Mouse (Mus musculus) forebrain, embryonic 13.5 days (tissue): ENCODE measurements around the gene Hexa. TPM values are rescaled to one million over a fixed set of nuclear protein-coding genes. Genes with fewer than 3 reads are reported as not detected.

Source experiments
- ATAC-seq: fragments of 200-750 bp; cut with Nextera tagmentation; 2 replicates; pipeline ENCODE4 v1.8.0; 2017
- H3K27ac ChIP-seq: fragments of 300-500 bp; sonication (generic); 2 replicates; pipeline ENCODE4 v1.5.1; 2015; ENCODE audit warnings: inconsistent platforms, mild to moderate bottlenecking, moderate library complexity
- H3K27me3 ChIP-seq: fragments of 300-500 bp; sonication (generic); 2 replicates; pipeline ENCODE4 v1.6.1; 2015; ENCODE audit warnings: mild to moderate bottlenecking, inconsistent platforms
- H3K36me3 ChIP-seq: fragments of 300-500 bp; sonication (generic); 2 replicates; pipeline ENCODE4 v1.6.1; 2015; ENCODE audit warnings: mild to moderate bottlenecking, inconsistent platforms; ENCODE audit not compliant: poor library complexity, severe bottlenecking
- H3K4me1 ChIP-seq: fragments of 300-500 bp; sonication (generic); 2 replicates; pipeline ENCODE4 v1.6.1; 2015; ENCODE audit warnings: inconsistent platforms
- H3K4me2 ChIP-seq: fragments of 300-500 bp; sonication (generic); 2 replicates; pipeline ENCODE4 v1.6.1; 2015; ENCODE audit warnings: inconsistent platforms, mild to moderate bottlenecking, moderate library complexity
- H3K4me3 ChIP-seq: fragments of 300-500 bp; sonication (generic); 2 replicates; pipeline ENCODE4 v1.5.1; 2015; ENCODE audit warnings: mild to moderate bottlenecking, inconsistent platforms
- H3K9ac ChIP-seq: fragments of 300-500 bp; sonication (generic); 2 replicates; pipeline ENCODE4 v1.6.1; 2015; ENCODE audit warnings: mild to moderate bottlenecking, inconsistent platforms
- H3K9me3 ChIP-seq: fragments of 300-500 bp; sonication (generic); replicated peaks from 2 replicates; pipeline ENCODE4 v1.6.1; 2016; ENCODE audit warnings: inconsistent platforms
- WGBS: fragments of 180-500 bp; shearing (Covaris S2); methylation state at CpG from one replicate; pipeline ENCODE4 v1.1.7; 2015; 5-methylcytosine and 5-hydroxymethylcytosine counted together
- polyA plus RNA-seq: library from polyadenylated mRNA; unstranded; fragments of >200 nt; fragmentation: Nextera tagmentation; extraction: Ambion mirVana; gene quantifications from 2 replicates; pipeline ENCODE4 v1.2.1, GENCODE M21; 2015

The Hexa gene
- polyA plus RNA-seq, 1 experiment from 2014 or later, result 35.8 TPM

DNA sequence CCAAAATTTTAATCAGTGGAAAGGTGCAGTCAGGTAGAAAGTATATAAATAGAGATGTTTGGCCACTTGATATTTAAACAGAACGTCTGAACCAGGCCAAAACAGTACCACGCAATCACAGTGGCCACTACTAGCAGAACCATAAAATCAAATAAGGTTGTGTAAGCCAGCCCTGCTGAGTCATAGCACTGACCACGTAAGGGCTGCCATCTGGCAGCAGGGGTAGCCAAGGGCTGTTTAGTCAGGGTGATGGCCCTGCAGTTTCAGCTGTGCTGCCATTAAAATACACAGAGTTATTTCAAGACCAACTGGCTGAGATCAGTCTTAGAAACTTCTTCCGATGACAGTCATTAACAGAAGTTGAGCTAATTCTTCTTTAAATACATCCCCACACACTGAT is 5.5 kb upstream of the Hexa start:
- Histone ChIP-seq H3K36me3 (no peaks in the 10 kb centered on the region), H3K9ac (no peak overlapping the region), H3K4me3 (no peak overlapping the region), H3K4me1 (peaks cover 1% of the 10 kb centered on the region; the same call in 1 of the 2 replicates), H3K9me3 (no peaks in the 10 kb centered on the region), H3K27ac (no peak overlapping the region), H3K4me2 (no peak overlapping the region), H3K27me3 (no peaks in the 10 kb centered on the region)
- 60% methylated on average over 4 of the region's 4 CpGs for WGBS
- ATAC-seq, result no peak

DNA sequence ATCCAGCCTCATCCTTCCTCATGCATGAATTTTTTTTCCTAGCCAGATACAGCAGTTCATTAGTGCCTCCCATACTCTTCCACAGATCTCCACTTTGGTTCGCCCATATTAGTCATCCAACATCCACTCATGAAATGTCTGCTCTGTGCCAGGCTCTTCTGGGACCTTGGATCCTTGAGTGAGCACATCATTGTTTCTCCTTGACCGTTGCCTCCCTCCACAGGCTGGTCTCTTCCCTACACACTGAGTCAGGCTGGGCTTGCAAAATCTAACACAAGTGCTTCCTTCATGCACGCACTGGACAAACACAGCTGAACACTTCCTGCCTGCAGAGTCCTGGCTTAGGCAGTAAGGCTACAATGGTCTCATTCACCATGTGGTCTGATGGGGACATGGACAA is 1.7 kb upstream of the Hexa start:
- 91% methylated on average over 3 of the region's 3 CpGs for WGBS
- H3K4me2 ChIP-seq, result no peak overlapping the region
- H3K4me1 ChIP-seq, result peaks cover 26% of the 10 kb centered on the region
- H3K4me3 ChIP-seq, result no peak overlapping the region
- H3K27me3 ChIP-seq, result no peaks in the 10 kb centered on the region
- H3K36me3 ChIP-seq, result no peaks in the 10 kb centered on the region
- H3K27ac ChIP-seq, result no peak overlapping the region
- no peaks in the 10 kb centered on the region for H3K9me3 ChIP-seq
- no peak overlapping the region for H3K9ac ChIP-seq
- ATAC-seq, result no peak

DNA sequence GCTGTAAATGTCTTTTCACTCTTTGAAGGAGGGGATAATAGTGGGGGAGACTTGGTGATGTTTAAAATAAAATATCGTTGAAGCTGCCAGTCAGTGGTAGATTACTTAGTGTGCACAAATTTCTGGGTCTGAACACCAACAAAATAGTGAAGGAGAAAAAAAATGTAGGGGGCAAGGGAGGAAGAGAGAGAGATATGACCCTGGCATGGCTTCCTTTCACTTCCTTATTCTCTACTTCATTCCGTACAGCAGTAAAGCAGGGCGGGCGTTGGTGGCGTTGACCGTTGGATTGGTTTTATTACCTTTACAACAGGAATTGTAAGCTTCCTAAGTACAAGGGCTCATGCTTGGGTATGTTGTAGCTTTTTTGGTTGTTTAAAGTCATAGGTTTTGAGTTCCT is 2.3 kb downstream of the Hexa start:
- no peak overlapping the region for H3K4me3 ChIP-seq
- no peak overlapping the region for H3K27ac ChIP-seq
- no peaks in the 10 kb centered on the region for H3K27me3 ChIP-seq
- WGBS, result 98% methylated on average over 6 of the region's 6 CpGs
- H3K4me2 ChIP-seq, result 0 out of 2 replicates have a peak overlapping the region, but pooled peaks have one; percentile 16
- H3K9ac ChIP-seq, result no peak overlapping the region
- H3K4me1 ChIP-seq, result peaks cover 29% of the 10 kb centered on the region
- H3K36me3 ChIP-seq, result no peaks in the 10 kb centered on the region
- H3K9me3 ChIP-seq, result no peaks in the 10 kb centered on the region
- ATAC-seq, result no peak

DNA sequence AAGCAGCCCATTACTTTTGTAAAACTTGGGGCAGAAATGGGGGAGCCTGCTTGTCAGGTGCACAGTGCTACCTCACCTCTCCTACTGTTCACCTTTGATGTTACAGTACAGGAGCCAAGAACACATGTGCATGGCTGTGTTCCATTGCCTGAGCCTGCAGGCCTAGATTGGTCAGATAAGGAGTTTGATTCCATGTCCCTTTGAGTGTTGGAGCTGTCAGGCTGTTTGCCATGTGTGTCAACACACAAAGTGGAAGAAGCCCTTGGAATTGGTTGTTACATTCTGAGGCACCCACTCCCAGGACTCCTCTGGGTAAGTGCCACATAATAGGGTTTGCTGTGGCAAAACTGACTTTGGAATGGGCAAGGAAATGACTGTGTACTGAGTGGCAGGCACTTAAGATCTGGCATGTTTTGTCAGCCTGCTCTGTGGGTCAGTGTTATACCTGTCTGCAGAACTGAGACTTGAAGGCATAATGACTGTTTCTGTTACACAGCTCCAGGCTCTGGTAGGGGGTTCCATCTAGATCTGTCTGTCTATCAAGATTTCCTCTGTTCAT is 3.5 kb downstream of the Hexa start:
- Histone ChIP-seq H3K4me1 (peaks cover 29% of the 10 kb centered on the region), H3K4me2 (no peak overlapping the region), H3K9ac (no peak overlapping the region), H3K9me3 (no peaks in the 10 kb centered on the region), H3K27me3 (no peaks in the 10 kb centered on the region), H3K36me3 (no peaks in the 10 kb centered on the region), H3K27ac (no peak overlapping the region), H3K4me3 (no peak overlapping the region)
- ATAC-seq, result no peak

DNA sequence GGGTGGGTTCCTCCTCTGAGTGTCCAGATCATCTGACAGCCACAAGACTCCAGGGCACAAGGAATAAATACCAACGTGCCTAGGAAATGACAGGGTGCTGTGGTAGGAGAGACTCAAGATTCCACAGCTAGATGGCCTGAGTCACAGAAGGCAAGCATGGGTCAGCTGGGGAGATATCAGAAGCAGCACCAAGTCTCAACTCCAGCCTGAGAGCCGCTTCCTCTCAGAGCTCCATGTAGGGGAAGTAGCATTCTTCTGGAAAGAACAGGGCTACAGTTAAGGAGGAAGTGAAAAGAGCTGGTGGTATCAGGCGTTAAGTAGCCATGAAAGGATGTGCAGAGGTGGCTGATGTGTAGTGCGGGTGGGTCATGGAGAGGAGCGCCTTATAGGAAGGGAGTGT is 5.4 kb downstream of the Hexa start:
- Histone ChIP-seq H3K9me3 (no peaks in the 10 kb centered on the region), H3K27ac (no peak overlapping the region)

DNA sequence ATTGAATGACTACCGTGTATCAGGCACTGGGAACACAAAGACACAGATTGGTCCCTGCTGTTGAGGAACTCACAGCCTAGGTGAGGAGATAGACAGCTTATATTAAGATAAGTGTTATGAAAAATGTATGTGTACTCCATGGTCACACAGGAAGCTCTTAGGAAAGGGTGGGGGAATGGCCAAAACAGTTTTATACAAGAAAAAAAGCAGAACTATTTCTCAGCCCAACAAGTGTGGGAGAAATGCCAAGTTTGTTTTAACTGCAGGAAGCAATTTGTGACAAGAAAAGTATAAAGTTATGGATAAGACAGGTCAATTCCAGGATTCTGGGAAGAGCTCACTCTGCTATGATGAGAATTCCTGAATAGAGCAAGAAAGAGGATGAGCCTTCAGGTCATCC is 8.5 kb downstream of the Hexa start:
- 89% methylated on average over 1 of the region's 1 CpGs for WGBS
- Histone ChIP-seq H3K4me3 (no peak overlapping the region), H3K4me2 (no peak overlapping the region), H3K27ac (no peak overlapping the region), H3K36me3 (peaks cover 4% of the 10 kb centered on the region; the same call in 1 of the 2 replicates), H3K9ac (no peak overlapping the region), H3K9me3 (no peaks in the 10 kb centered on the region), H3K27me3 (no peaks in the 10 kb centered on the region), H3K4me1 (0 out of 2 replicates have a peak, but pooled peaks cover under 1% of the 10 kb centered on the region)
- no peak for ATAC-seq

More for the DNA sequence above, 5.4 kb downstream of the Hexa start:
- no peak overlapping the region for H3K9ac ChIP-seq
- 94% methylated on average over 5 of the region's 5 CpGs for WGBS
- H3K4me1 ChIP-seq, result peaks cover 23% of the 10 kb centered on the region
- H3K4me3 ChIP-seq, result no peak overlapping the region
- H3K27me3 ChIP-seq, result no peaks in the 10 kb centered on the region
- ATAC-seq, result no peak
- H3K36me3 ChIP-seq, result no peaks in the 10 kb centered on the region
- H3K4me2 ChIP-seq, result no peak overlapping the region

DNA sequence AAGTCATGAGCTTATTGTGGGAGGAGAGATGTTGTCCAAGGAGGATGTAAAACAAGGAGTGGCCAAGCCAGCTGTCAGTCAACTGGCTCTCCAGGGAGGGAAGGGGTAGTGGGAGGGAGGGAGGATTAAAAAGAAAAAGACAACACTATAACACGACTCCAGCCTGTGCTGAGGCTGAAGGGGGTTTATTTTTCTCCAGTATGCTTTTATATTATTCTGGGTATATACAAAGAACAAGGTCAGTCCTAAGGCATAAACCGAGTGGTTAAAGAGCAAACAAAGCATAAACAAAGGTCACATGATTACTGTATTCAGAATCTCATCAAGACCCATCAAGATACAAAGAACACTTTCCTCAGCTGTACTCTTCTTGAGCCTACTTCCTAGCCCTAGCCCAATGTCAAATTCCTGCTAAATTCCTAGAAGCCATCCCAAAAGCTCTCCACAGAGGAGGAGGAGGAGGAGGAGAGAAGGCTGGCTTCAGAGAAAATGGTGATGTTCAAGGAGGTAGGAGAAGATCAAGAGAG is 9.7 kb downstream of the Hexa start:
- Histone ChIP-seq H3K27ac (no peak overlapping the region), H3K4me3 (no peak overlapping the region), H3K4me1 (no peaks in the 10 kb centered on the region), H3K27me3 (no peaks in the 10 kb centered on the region), H3K9ac (no peak overlapping the region), H3K4me2 (no peak overlapping the region), H3K36me3 (peaks cover 4% of the 10 kb centered on the region; the same call in 1 of the 2 replicates), H3K9me3 (no peaks in the 10 kb centered on the region)
- ATAC-seq, result no peak
- WGBS, result 61% methylated on average over 2 of the region's 2 CpGs

DNA sequence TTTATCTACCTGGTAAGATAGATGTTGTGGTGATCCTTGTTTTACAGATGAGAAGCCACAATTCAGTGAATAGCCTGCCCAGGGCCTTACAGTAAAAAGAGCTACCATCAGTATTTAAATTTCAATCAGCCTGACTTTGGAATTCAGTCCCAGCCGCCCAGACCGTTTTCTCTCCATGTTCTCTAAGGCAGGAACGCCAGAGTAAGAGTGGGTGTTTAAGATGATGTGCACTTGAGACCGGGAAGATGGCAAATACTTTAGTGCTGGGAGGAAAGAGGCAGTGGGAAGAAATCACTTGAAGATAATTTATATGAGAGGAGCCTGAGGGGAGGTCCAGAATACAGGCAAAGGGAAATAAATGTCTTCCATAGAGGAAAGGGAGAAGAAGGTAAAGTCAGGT is 10.7 kb downstream of the Hexa start:
- Histone ChIP-seq H3K36me3 (peaks cover 15% of the 10 kb centered on the region; the same call in 1 of the 2 replicates), H3K4me1 (no peaks in the 10 kb centered on the region), H3K4me2 (no peak overlapping the region), H3K9me3 (no peaks in the 10 kb centered on the region), H3K4me3 (no peak overlapping the region), H3K27me3 (no peaks in the 10 kb centered on the region), H3K27ac (no peak overlapping the region), H3K9ac (no peak overlapping the region)
- no peak for ATAC-seq
- 85% methylated on average over 4 of the region's 4 CpGs for WGBS

DNA sequence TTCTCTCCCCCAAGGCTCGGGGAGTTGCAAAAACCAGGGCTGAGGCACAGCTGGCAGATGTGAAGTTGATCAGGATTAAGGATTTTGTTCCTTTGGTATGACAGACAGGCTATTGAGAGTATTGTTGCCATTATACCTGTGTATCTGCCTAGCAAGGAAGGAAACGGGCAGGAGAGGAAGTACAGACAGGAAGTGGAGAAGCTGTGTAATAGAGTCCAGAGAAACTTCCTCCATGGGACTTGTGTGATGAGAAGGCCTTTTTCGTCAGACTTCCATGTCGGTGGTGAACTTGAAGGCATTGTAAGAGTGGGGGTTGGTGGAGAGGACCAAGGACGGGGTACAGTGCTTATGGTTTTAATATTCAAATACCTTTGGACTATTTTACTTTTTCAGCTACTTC is 11.7 kb downstream of the Hexa start:
- H3K27ac ChIP-seq, result no peak overlapping the region
- H3K36me3 ChIP-seq, result peaks cover 20% of the 10 kb centered on the region
- no peaks in the 10 kb centered on the region for H3K27me3 ChIP-seq
- no peak overlapping the region for H3K4me2 ChIP-seq
- no peak for ATAC-seq
- whole genome bisulfite sequencing, result 88% methylated on average over 5 of the region's 5 CpGs
- no peak overlapping the region for H3K9ac ChIP-seq
- no peak overlapping the region for H3K4me3 ChIP-seq
- no peaks in the 10 kb centered on the region for H3K9me3 ChIP-seq
- no peaks in the 10 kb centered on the region for H3K4me1 ChIP-seq

DNA sequence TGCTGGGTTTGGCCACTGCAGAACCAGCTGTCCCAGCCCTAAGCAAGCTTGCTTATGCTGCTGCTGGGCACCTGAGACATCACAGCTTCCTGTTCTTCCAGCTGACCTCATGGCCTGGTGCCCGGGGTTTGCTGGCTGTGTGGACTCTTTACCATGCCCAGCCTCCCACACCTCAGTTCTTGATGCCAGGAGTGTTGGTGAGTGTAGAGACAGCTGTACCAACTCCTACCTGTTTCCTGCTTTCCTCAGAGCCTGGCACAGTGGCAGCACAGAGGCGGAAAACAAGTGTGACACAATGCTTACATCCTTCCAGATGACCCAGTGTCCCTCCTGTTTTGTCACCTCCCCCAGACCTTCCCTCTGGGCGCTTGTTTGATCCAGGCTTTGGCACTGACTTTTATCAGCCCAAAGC is 12.3 kb downstream of the Hexa start:
- ATAC-seq, result no peak
- H3K36me3 ChIP-seq, result peaks cover 22% of the 10 kb centered on the region

DNA sequence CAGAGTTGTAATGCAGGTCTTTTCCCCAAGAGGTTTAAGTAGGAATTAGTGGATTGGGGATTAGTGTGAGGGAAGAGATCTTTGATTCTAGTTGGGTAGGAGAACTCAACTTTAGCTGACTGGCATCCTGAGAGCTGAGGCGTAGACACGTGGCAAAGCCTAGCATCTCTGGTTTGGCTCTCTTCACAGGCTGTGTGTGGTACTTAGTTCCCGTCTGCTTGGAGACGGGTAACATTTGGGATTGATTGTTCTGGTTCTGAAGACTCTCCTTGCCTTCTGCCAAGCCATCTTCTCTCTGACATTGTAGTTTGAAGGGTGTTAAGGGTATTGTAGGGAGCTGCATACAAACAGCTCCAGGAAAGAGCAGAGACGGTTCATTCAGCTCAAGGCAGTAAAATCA is 13.3 kb downstream of the Hexa start:
- peaks cover 32% of the 10 kb centered on the region for H3K36me3 ChIP-seq
- WGBS, result 92% methylated on average over 5 of the region's 5 CpGs
- H3K4me1 ChIP-seq, result no peaks in the 10 kb centered on the region
- H3K4me2 ChIP-seq, result no peak overlapping the region
- H3K9ac ChIP-seq, result no peak overlapping the region
- ATAC-seq, result no peak
- H3K9me3 ChIP-seq, result no peaks in the 10 kb centered on the region
- no peaks in the 10 kb centered on the region for H3K27me3 ChIP-seq
- no peak overlapping the region for H3K27ac ChIP-seq
- no peak overlapping the region for H3K4me3 ChIP-seq

More for the DNA sequence above, 12.3 kb downstream of the Hexa start:
- H3K27ac ChIP-seq, result no peak overlapping the region
- no peaks in the 10 kb centered on the region for H3K9me3 ChIP-seq
- 82% methylated on average over 3 of the region's 3 CpGs for WGBS
- H3K27me3 ChIP-seq, result no peaks in the 10 kb centered on the region
- no peak overlapping the region for H3K4me3 ChIP-seq
- H3K9ac ChIP-seq, result no peak overlapping the region
- no peak overlapping the region for H3K4me2 ChIP-seq
- no peaks in the 10 kb centered on the region for H3K4me1 ChIP-seq

DNA sequence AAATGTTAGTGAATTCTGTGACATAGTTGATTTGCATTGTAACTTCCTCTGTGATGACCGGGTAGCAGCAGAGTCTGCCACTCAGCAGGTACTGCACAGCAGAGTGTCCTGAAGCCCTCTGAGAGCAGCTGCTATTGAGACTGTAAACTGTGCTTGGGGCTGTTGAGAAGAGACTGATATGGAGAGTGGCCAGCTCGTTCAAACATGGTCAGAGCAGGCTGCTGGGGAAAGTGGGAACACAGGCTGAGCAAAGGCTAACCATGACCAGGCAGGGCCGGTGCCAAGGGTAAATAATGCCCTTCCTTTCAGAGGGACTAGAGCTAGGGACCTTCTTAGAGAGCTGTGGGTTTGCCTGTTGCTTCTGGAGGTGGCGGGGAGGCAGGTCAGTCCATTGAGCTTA is 14.4 kb downstream of the Hexa start:
- peaks cover 42% of the 10 kb centered on the region for H3K36me3 ChIP-seq

DNA sequence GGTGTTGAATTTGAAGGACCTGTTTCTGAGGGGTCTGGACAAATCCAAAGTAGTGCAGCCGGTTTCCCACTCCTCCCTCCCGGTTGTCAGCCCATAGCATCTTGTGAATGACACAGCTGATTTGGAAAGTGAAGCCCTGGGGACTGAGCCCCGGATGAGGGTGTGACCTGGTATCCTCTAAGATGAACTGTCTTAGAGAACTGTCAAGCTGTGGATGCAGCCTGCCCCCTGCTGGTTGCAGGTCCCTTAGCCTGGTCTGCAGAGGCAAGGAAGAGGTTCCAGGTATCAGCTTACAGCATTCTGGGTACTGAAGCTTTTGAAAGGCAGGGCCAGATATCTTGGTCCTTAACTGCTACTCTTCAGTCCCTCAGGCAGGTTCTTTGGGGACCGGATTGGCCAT is 26.3 kb downstream of the Hexa start:
- Histone ChIP-seq H3K36me3 (peaks cover 47% of the 10 kb centered on the region), H3K4me3 (no peak overlapping the region), H3K27ac (no peak overlapping the region), H3K9ac (no peak overlapping the region), H3K27me3 (no peaks in the 10 kb centered on the region), H3K9me3 (no peaks in the 10 kb centered on the region), H3K4me1 (no peaks in the 10 kb centered on the region), H3K4me2 (no peak overlapping the region)
- WGBS, result 36% methylated on average over 4 of the region's 4 CpGs
- ATAC-seq, result no peak

More for the DNA sequence above, 14.4 kb downstream of the Hexa start:
- WGBS, result 90% methylated on average over 4 of the region's 4 CpGs
- H3K27ac ChIP-seq, result no peak overlapping the region
- H3K9me3 ChIP-seq, result no peaks in the 10 kb centered on the region
- H3K27me3 ChIP-seq, result no peaks in the 10 kb centered on the region
- ATAC-seq, result no peak
- no peaks in the 10 kb centered on the region for H3K4me1 ChIP-seq
- H3K9ac ChIP-seq, result no peak overlapping the region
- no peak overlapping the region for H3K4me3 ChIP-seq
- H3K4me2 ChIP-seq, result no peak overlapping the region
